Mouse (Mus musculus): ENCODE results near the gene Lrrfip1. TPM values are rescaled to one million over a fixed set of nuclear protein-coding genes. Genes with fewer than 3 reads are reported as not detected.

The Lrrfip1 gene
- total RNA-seq, 4 experiments from 2014 or later, result 55.4 to 72.1 (median 61.1) TPM

DNA sequence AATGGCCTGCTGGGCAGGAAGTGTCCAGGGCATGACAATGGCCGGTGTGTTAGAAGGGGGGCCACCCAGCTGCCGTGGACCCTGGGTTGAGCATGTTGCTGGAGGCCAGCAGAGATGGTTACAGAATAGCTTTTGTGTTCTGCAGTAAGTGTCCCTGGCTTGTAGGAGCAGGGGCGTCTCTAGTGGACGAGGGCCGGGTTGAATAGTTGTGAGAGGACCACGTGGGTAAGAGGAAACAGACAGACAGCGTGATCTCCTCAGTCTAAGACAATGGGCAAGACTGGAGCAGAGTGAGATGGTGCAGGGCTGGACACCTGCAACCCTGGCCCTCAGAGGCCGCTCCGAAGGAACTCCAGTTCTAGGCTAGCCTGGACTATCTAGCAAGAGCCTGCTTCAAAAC, 57.2 kb downstream of the Lrrfip1 start:
- no peak for DNase-seq (ENCODE audit: low spot score)

DNA sequence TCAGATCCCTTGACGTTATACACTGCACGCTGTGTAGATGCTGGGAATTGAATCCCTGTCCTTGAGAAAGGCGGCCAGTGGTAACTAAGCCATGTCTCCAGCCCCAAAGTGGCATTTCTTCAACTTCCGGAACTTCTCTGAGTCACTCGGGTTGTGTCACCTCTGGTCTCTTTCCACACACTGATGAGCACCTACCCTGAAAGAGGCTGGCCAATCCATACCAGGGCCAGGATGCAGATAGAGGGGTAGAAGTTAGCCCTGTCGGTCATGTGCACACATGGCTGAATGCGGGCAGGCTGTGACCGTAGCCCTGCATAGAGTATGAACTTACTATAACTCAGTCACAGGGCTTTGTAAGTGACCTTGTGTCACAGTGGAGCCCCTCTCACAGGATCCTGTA, 57.9 kb downstream of the Lrrfip1 start:
- DNase-seq (ENCODE audit: low spot score), result no peak

DNA sequence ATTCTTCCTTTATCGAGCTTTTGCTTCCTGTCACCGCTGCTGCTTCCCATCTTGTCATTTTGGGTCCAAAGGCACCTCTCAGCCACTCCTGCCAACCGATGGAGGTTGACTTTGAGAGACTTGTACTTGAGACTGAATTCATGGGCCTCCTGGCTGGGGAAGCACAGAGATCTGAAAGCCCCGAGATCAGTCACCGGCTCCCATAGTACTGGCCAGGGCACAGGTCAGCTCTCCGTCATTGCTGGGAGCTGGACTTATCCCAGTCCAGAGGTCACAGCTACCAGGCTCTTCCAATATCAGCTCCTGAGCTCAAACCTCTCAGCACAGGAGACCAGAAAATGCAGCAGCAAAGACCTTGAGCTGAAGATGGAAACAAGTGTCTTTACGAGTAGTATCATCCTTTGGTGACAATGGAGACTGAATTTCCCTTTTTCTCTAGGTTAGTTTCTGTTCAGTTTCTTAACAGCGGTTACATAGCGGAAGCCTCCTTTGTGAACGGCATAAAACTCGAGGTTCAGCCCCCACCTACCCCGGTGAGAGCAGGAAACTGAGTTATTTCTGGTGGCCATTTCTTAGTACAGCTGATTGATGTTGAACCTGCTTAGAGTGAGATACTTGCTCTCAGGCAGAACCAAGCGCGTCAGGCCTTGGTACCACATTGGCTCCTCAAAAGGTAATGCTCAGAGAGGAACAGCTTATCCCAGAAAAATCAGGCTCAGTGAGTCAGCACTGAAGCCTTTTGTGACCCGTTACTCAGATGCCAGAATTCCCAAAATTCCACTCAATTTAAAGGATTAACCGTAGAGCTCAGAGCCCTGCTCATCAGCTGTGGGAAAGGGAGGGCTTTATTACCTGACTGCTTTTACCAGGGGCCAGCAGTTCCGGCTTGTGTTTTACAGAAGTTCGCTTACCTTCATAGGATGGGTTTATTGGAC, 59.0 kb downstream of the Lrrfip1 start:
- DNase-seq (ENCODE audit: low spot score), result no peak

- no peak for DNase-seq (ENCODE audit: low spot score)
These were observed 59.7 kb downstream of the Lrrfip1 start for GRCm38 (mm10) chr1:91058251-91058650.

DNA sequence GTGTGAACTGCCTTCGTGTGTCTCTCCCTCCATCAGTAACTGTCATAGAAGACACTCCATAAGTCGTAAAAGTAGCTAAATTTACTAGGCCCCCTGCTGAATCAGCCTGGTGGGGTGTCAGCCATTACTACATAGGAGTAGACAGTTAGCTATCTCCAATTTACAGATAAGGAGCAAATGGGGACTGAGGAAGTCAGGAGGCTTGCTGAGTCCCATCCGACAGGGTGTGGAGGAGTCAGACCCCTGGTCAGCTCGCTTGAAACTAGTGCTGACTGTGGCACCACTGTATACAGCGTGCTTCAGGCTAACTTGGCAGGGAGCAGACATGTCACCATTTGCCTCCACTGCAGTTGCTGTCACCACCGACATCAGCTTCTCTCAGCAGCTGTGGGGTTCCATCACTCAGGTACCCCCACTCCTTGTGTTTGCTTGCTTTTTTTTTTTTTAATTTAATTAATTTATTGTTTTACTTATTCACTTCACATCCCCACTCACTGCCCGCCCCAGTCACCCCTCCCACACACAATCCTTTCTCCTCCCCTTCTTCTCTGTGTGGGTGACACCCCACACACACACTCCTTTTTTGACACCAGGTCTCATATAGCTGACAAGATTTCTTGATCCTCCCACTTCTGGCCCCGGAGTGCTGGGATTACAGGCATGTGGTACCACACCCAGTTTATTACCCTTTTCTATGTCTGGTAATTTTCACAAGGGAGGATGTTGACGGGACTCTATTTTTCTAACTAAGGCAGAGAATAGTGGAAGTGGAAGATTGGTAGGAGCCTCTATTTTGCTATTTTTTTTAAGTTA, 61.5 kb downstream of the Lrrfip1 start:
- DNase-seq (ENCODE audit: low spot score), result no peak

- no peak for DNase-seq (ENCODE audit: low spot score)
These were observed 62.6 kb downstream of the Lrrfip1 start for GRCm38 (mm10) chr1:91061105-91061504.

- peak; percentile 67 for DNase-seq (ENCODE audit: low spot score)
These were observed 63.8 kb downstream of the Lrrfip1 start for GRCm38 (mm10) chr1:91062363-91062762.

GRCm38 (mm10) chr1:91064053-91064452, 65.5 kb downstream of the Lrrfip1 start:
- DNase-seq (ENCODE audit: low spot score), result no peak

DNA sequence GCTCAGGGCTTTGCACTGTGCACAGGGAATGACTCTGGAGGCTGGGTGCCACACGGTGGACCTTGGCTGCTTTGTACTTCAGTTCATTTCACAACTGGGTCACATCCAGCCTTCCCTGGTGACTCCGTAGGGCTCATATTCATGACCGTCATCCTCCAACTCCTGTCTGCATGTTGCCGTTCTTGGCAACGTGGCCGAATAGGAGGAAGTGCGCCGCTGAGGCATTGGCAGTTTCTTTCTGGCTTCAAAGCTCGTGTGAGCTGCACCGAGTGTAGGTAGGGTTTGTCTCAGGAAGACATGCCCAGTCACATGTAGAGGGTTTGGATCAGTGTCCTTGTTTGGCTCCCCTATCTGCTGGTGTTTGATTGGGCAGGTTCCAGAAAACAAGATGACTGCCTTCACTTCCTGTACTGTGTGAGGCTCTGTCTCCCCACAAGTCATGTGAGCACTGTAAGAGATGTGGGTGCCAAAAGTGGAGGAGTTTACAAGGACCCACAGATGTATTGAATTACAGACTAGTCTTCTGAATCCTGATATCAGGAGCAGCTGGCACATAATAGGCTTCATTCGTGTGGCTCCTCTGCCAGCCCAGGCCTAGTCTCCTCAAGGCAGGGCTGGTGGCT, 66.5 kb downstream of the Lrrfip1 start:
- DNase-seq (ENCODE audit: low spot score), result peak; percentile 76

DNA sequence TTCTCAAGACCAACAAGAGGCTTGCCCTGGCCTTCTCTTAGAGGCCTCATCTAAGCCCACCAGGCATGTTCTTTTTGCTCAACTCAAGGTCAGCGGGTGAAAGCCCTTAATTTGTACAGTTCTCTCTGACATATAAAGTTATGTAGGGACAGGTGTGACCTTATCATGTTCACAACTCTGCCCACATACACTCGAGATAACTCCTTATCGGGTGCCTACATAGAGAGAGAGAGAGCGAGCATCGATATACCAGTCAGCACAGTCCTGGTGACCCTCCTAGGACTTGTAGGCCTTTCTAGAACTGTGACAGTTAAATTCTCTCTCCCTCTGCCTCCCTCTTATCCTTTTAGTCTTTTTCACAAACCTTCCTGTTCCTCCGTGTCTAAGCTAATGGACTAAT, 67.5 kb downstream of the Lrrfip1 start:
- DNase-seq (ENCODE audit: low spot score), result no peak

DNA sequence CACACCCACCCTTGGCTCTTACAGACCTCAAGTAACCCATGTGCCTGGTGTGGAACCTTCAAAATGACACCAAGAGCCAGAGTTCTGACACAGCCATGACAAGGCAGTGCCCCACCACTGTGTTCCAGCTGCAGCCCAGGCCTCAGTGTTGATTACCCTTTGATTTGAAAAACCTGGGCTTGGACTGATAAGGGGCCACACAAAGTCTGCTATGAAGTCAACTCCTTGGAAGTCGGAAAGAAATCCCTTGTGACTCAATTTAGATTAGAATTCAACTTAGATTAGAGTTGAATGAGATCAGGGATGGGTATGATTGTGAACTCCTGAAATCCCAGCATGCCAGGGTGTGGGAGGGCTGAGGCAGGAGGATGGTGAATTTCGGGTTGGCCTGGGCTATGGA, 68.1 kb downstream of the Lrrfip1 start:
- DNase-seq (ENCODE audit: low spot score), result no peak

DNA sequence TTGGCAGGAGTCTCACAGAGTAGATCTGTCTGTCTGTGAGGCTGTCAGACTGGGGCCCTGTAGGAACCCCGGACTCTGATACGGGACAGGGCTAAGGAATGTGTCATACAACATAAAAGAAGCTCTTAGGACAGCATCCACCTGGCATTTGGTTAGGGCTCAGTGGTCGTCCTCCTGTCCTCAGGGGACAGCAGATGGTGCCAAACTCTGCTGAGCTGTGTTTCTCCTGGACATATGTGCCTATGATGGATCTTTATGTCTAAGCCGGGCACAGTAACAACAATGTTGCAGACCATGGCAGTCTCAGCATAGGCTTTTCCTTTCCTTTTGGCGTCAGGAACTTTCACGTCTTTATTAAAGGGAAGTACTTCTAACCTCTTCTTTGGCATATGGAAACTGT, 69.2 kb downstream of the Lrrfip1 start:
- no peak for DNase-seq (ENCODE audit: low spot score)

- DNase-seq (ENCODE audit: low spot score), result no peak
These were observed 71.0 kb downstream of the Lrrfip1 start for GRCm38 (mm10) chr1:91069575-91069974.

DNA sequence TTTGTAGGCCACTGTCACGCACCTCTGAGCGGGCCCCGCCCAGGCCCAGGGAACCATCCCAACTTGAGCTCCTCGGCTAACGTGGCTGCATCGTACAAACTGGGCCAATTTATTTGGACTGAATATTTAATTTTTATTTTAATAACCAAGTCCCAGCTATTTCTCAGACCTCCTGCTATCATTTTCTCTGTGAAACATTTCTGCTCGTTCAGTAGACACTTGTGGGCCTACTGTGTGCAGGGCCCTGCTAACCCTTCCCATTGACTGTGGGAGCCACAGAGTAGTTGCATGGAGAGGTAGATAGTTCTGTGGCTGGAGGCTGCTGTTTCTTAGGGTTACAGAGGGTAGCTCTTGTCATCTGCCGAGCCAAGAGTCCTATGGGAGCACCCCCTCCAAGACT, 72.0 kb downstream of the Lrrfip1 start:
- no peak for DNase-seq (ENCODE audit: low spot score)

GRCm38 (mm10) chr1:91071671-91072290, 73.2 kb downstream of the Lrrfip1 start:
- no peak for DNase-seq (ENCODE audit: low spot score)

- DNase-seq (ENCODE audit: low spot score), result no peak
These were observed 78.4 kb downstream of the Lrrfip1 start for GRCm38 (mm10) chr1:91076946-91077345.

- no peak for DNase-seq (ENCODE audit: low spot score)
These were observed 78.9 kb downstream of the Lrrfip1 start for GRCm38 (mm10) chr1:91077456-91077855.

DNA sequence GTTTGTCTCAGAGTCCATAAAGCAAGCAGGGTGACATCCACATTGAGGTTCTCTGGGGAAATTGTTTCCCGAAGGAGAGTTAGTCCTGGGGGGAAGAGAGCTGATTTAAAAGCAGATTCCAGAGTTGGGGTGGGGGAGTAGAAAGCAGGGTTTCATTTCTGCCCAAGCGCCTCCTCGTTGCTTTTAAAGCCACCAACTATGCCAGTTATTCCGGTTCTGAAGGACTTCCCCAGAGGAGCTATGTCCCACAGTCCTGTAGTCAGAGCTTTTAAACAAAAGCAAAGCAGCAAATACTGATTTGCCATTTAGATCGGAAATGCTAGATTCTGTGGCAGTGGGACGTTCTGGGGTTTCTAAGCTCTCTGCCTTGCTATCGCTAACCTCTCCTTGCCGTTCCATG, 79.4 kb downstream of the Lrrfip1 start:
- no peak for DNase-seq (ENCODE audit: low spot score)

GRCm38 (mm10) chr1:91079740-91080422, 81.3 kb downstream of the Lrrfip1 start:
- no peak for DNase-seq (ENCODE audit: low spot score)

- DNase-seq (ENCODE audit: low spot score), result peak; percentile 40
These were observed 81.8 kb downstream of the Lrrfip1 start for GRCm38 (mm10) chr1:91080423-91080749.

DNA sequence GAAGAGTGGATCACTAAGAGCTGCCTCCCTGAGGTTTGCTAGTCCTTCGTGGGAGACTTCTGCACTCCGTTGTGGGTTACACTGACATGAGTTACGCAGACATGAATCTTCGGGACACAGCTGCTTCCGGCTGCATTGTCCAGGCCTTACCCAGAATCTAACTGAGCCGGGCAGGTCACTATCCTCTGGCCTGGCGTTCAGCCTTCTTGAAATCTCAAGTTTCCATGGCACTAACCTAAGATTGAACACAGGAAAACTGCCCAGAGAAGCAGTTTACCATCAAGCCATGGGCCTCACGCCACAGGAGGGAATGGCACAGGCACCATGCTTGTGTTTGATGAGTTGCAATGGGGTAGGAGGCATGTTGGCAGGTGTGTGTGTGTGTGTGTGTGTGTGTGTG, 85.8 kb downstream of the Lrrfip1 start:
- DNase-seq (ENCODE audit: low spot score), result no peak
